Mouse (Mus musculus) layer of hippocampus, adult 11-12 months (tissue): ENCODE results near the gene Acaca.
"Not testable (repeated sequence)": the region's sequence is repeated elsewhere in the genome, so short reads cannot be mapped to it uniquely, and the experiment has no call there.

Source experiments
- DNase-seq: peaks from one replicate; pipeline ENCODE4 v3.0.0; 2022; ENCODE audit warnings: low spot score

Acaca gene

GRCm38 (mm10) chr11:84338273-84338672 is 208.8 kb downstream of the Acaca start:
- DNase-seq, result not testable (repeated sequence)

- no peak for DNase-seq
Observed at GRCm38 (mm10) chr11:84340630-84341029, 211.2 kb downstream of the Acaca start.

- DNase-seq, result no peak
Observed at GRCm38 (mm10) chr11:84344522-84345236, 215.2 kb downstream of the Acaca start.

- DNase-seq, result peak; percentile 24
Observed at GRCm38 (mm10) chr11:84347766-84348165, 218.3 kb downstream of the Acaca start.

GRCm38 (mm10) chr11:84348843-84349825 is 219.7 kb downstream of the Acaca start:
- no peak for DNase-seq

- DNase-seq, result no peak
Observed at GRCm38 (mm10) chr11:84351150-84351549, 221.7 kb downstream of the Acaca start.

GRCm38 (mm10) chr11:84353058-84353726 is 223.7 kb downstream of the Acaca start:
- no peak for DNase-seq

GRCm38 (mm10) chr11:84357304-84357703 is 227.8 kb downstream of the Acaca start:
- no peak for DNase-seq

GRCm38 (mm10) chr11:84357771-84358170 is 228.3 kb downstream of the Acaca start:
- DNase-seq, result no peak

GRCm38 (mm10) chr11:84361551-84361950 is 232.1 kb downstream of the Acaca start:
- no peak for DNase-seq

GRCm38 (mm10) chr11:84362633-84363243 is 233.3 kb downstream of the Acaca start:
- DNase-seq, result no peak

GRCm38 (mm10) chr11:84365313-84365712 is 235.8 kb downstream of the Acaca start:
- DNase-seq, result no peak

GRCm38 (mm10) chr11:84368902-84369301 is 239.4 kb downstream of the Acaca start:
- no peak for DNase-seq

- DNase-seq, result no peak
Observed at GRCm38 (mm10) chr11:84373122-84373521, 243.7 kb downstream of the Acaca start.

- no peak for DNase-seq
Observed at GRCm38 (mm10) chr11:84375951-84376496, 246.6 kb downstream of the Acaca start.

- no peak for DNase-seq
Observed at GRCm38 (mm10) chr11:84376510-84377365, 247.3 kb downstream of the Acaca start.

GRCm38 (mm10) chr11:84382450-84382849 is 253.0 kb downstream of the Acaca start:
- no peak for DNase-seq

GRCm38 (mm10) chr11:84383891-84384290 is 254.4 kb downstream of the Acaca start:
- no peak for DNase-seq

GRCm38 (mm10) chr11:84389332-84389731 is 259.9 kb downstream of the Acaca start:
- peak; percentile 19 for DNase-seq

GRCm38 (mm10) chr11:84391126-84391525 is 261.7 kb downstream of the Acaca start:
- DNase-seq, result no peak

GRCm38 (mm10) chr11:84392066-84392465 is 262.6 kb downstream of the Acaca start:
- not testable (repeated sequence) for DNase-seq
